Mouse (Mus musculus) erythroblast, embryonic 14.5 days (primary cell): ENCODE data around the gene Olfr1342.

Experiments used
- GATA1 ChIP-seq: IDR thresholded peaks from 2 replicates; pipeline ENCODE4 v1.6.1; 2012; ENCODE audit warnings: low read length, inconsistent platforms, mixed read lengths
- TAL1 ChIP-seq: IDR thresholded peaks from 3 replicates; pipeline ENCODE4 v1.6.1; 2012; ENCODE audit warnings: low read length, inconsistent platforms, mixed read lengths

DNA sequence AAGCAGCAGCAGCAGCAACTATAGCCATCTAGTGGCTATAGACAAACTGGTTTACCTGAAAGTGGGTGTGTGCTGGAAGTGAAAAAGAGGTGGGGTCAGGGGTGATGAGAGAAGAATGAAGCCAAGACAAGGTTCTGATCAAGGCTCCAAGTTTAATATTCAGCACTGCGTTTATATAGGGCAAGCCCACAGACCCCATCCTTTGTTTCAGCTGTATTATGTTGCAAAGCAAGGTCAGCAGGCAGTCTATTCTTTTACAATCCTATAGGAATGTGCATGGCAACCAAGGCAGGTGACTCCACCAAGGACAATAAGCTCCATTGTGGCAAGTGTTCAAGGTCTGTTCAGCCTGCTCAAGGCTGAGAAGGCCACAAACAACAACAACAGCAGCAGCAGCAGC, 19.1 kb upstream of the Olfr1342 start:
- TF ChIP-seq TAL1 (no peak), GATA1 (no peak)
